ENCODE assay signal across 8 mouse cellular contexts in genomic region chr19:8798264-8798946, GRCm38 (mm10). TPM values are rescaled to one million over a fixed set of nuclear protein-coding genes. Genes with fewer than 3 reads are reported as not detected.
A peak's percentile ranks its signal among the peaks of the same experiment; 100 is the strongest.
DNase-seq lines count a peak whose midpoint lies in the region; ATAC-seq and TF ChIP-seq lines count a peak whose summit lies in the region.

TSS of gene Polr2g (minus strand) at chr19:8798577.

- TF ChIP-seq CTCF in bone marrow macrophage, adult 2 months (IDR thresholded peaks at IDR 0.05; ENCODE audit: low read depth, low read length) = no peak
- TF ChIP-seq CTCF in embryonic fibroblast, embryonic 13.5 days (IDR thresholded peaks at IDR 0.05; ENCODE audit: borderline replicate concordance, insufficient read depth, low read length) = no peak

- peaks cover 16% of the 10 kb centered on the region for H3K4me1 ChIP-seq in bone marrow macrophage, adult 2 months (ENCODE audit: control insufficient read depth, insufficient read depth, low read length)
- H3K4me1 ChIP-seq in embryonic fibroblast, embryonic 13.5 days (ENCODE audit: control insufficient read depth, insufficient read depth, low read length) = peaks cover 3% of the 10 kb centered on the region
- peaks cover 18% of the 10 kb centered on the region; the same call in 1 of the 2 replicates for H3K4me1 ChIP-seq in kidney, embryonic 14.5 days (ENCODE audit: control insufficient read depth, insufficient read depth, low read length)
- peaks cover 20% of the 10 kb centered on the region for H3K4me1 ChIP-seq in limb, embryonic 15.5 days

- peak; percentile 95 for DNase-seq in A20 (ENCODE audit: low read depth, low spot score)
- DNase-seq in heart, adult 9 months (ENCODE audit: low spot score in 2 of 2) = peak; percentile 93 to 94
- peak; percentile 53 to 81 for DNase-seq in monocyte, adult 2 months (ENCODE audit: low read depth in 1 of 2, low spot score in 2 of 2)
- DNase-seq in spleen, postnatal 36 days (ENCODE audit: low spot score in 2 of 2) = peak; percentile 88 to 91

- peak within 1 kb of the TSS; percentile 87 for H3K9ac ChIP-seq in kidney, embryonic 14.5 days (ENCODE audit: low read depth, low read length)
- peak within 1 kb of the TSS; percentile 64 for H3K9ac ChIP-seq in limb, embryonic 15.5 days

- H3K27me3 ChIP-seq in kidney, embryonic 14.5 days (ENCODE audit: control insufficient read depth, insufficient read depth, low read length) = no peaks in the 10 kb centered on the region
- no peaks in the 10 kb centered on the region for H3K27me3 ChIP-seq in limb, embryonic 15.5 days

- H3K4me3 ChIP-seq in bone marrow macrophage, adult 2 months (ENCODE audit: insufficient read depth, low read length) = peak within 1 kb of the TSS; percentile 90
- H3K4me3 ChIP-seq in embryonic fibroblast, embryonic 13.5 days (ENCODE audit: insufficient read depth, low read length) = peak within 1 kb of the TSS; percentile 92
- H3K4me3 ChIP-seq in kidney, embryonic 14.5 days (ENCODE audit: low read length) = peak within 1 kb of the TSS; percentile 82
- H3K4me3 ChIP-seq in limb, embryonic 15.5 days = peak within 1 kb of the TSS; percentile 58

- peak; percentile 35; the same call in 1 of the 2 replicates for TF ChIP-seq POLR2A in bone marrow macrophage, adult 2 months (IDR thresholded peaks at IDR 0.05; ENCODE audit: borderline replicate concordance, low read depth, low read length)
- peak; percentile 86 for TF ChIP-seq POLR2A in embryonic fibroblast, embryonic 13.5 days (IDR thresholded peaks at IDR 0.05; ENCODE audit: low read depth, low read length)

- no peaks in the 10 kb centered on the region for H3K9me3 ChIP-seq in kidney, embryonic 14.5 days (ENCODE audit: control insufficient read depth, low read length)
- H3K9me3 ChIP-seq in limb, embryonic 15.5 days = no peaks in the 10 kb centered on the region

- ATAC-seq in kidney, embryonic 14.5 days (ENCODE audit: low FRiP score, low TSS enrichment) = peak; percentile 77
- ATAC-seq in limb, embryonic 15.5 days (ENCODE audit: insufficient number of reproducible peaks, low FRiP score, low TSS enrichment, low read depth) = peak; percentile 77

- WGBS in kidney, embryonic 14.5 days = 1% methylated on average over 25 of the region's 25 CpGs
- under 1% methylated on average over 25 of the region's 25 CpGs for WGBS in limb, embryonic 15.5 days

- peak within 1 kb of the TSS; percentile 75 for H3K4me2 ChIP-seq in kidney, embryonic 14.5 days (replicated peaks; ENCODE audit: low read depth, low read length)
- peak within 1 kb of the TSS; percentile 67 for H3K4me2 ChIP-seq in limb, embryonic 15.5 days

- peak within 1 kb of the TSS; percentile 63 for H3K27ac ChIP-seq in bone marrow macrophage, adult 2 months (ENCODE audit: insufficient read depth, low read depth, low read length)
- H3K27ac ChIP-seq in embryonic fibroblast, embryonic 13.5 days (ENCODE audit: insufficient read depth, low read length) = no peak within 1 kb of the TSS; the same call in 1 of the 2 replicates
- H3K27ac ChIP-seq in kidney, embryonic 14.5 days (ENCODE audit: low read depth, low read length) = peak within 1 kb of the TSS; percentile 57; the same call in 1 of the 2 replicates
- peak within 1 kb of the TSS; percentile 75 for H3K27ac ChIP-seq in limb, embryonic 15.5 days

- H3K36me3 ChIP-seq in kidney, embryonic 14.5 days (ENCODE audit: control insufficient read depth, insufficient read depth, low read length) = peaks cover 24% of the 10 kb centered on the region
- peaks cover 26% of the 10 kb centered on the region for H3K36me3 ChIP-seq in limb, embryonic 15.5 days

RNA-seq across cellular contexts. Expression of gene Polr2g, which starts in this region (rescaled TPM):
- polyA plus RNA-seq in bone marrow macrophage, adult 2 months (2012; ENCODE audit: insufficient read depth, insufficient read length, missing spikeins) = 62.4 and 62.5 TPM in 2 replicates
- polyA plus RNA-seq in embryonic fibroblast, embryonic 13.5 days (2011; ENCODE audit: insufficient read length, low read depth, missing spikeins) = 93.9 and 96.0 TPM in 2 replicates
- 188 and 230 TPM in 2 replicates for polyA plus RNA-seq in kidney, embryonic 14.5 days (2014; fragmentation: Nextera tagmentation; extraction: Ambion mirVana)
- polyA plus RNA-seq in limb, embryonic 15.5 days (2015; fragmentation: Nextera tagmentation; extraction: Ambion mirVana) = 149 and 152 TPM in 2 replicates
